Mouse (Mus musculus): ENCODE measurements around the gene Cenpj.
A peak's percentile ranks its signal among the peaks of the same experiment; 100 is the strongest.

Gene Cenpj

DNA sequence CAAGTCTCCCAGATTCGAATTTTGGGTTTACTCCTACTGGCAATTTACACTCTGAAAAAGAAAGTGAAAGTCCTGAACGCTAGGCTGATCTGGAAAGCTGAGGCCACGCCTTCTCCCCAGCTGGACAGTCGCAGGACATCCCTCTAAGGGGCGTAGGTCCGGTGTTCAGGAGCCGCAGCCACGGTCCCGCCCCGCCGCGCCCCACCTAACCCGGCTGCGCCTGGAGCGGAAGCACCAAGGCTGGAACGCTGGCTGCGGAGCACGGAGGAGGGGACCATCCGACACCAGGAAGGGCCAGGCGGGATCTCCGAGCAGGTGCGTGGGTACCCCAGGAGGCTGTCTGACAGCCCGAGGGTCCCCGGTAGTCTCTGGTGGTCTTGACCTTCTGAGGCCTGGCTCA, at the start of gene Cenpj, which contains the start of gene Parp4:
TSS of gene Cenpj (minus strand) at position 10 of the 400 bp plus-strand sequence.
TSS of gene Parp4 (plus strand) at position 204 of the 400 bp plus-strand sequence.
- peak; percentile 95 to 96 for DNase-seq (ENCODE audit: low spot score in 2 of 2)

DNA sequence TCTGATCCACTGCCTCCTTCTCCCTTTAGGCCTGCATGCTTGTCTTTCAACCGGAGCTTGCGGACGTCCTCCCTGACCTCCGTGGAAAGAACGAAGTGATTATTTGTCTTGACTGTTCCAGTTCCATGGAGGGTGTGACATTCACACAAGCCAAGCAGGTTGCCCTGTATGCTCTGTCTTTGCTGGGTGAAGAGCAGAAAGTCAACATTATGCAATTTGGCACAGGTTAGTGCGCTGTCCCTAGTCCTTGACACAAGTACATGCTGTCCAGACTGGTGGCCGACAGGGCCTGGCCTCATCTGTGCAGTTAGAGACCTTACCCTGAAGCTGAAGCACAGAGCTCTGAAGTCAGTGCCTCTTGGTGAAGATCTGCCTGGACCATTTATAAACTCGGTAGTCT, 45.2 kb upstream of the Cenpj start:
- peak; percentile 6 to 8 for DNase-seq (ENCODE audit: low spot score in 2 of 2)

DNA sequence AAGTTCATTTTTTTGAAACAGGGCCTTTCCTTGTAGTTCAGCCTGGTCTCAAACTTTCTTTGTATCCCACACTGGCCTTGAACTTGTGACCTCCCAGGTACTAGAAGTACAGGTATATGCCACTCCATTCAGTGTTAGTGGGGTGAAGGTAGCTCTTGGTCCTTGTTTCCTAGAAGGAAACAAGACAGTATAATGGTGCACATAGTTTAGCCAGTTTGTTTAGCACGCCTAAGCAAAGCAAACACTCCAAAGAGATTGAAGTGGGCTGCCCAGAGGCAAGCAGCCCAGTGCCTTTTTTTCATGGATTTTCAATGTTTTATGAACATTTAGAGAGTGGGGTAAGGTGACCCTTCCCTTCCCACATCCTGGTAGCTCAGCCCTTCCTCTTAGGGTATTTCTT, 42.2 kb upstream of the Cenpj start:
- no peak for DNase-seq (ENCODE audit: low spot score in 2 of 2)

DNA sequence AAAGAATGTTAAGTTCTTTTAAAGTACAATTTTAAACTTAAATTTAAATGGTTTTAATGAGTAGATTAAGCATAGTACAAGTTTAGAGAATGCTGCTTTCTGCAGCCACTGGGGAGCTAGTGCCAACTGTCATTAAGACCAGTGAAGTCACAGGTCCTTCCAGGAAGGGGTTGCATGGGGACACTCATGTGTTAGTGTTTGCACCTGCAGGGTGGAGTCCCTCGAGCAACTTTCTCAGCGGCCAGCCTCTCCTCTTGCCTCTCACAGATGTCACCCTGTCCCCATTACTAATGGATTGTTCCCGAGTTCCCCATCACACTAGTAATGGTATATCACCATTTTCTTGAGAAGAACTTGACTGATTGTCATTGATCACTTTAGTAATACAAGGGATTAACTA, 38.0 kb upstream of the Cenpj start:
- DNase-seq (ENCODE audit: low spot score in 2 of 2), result no peak

DNA sequence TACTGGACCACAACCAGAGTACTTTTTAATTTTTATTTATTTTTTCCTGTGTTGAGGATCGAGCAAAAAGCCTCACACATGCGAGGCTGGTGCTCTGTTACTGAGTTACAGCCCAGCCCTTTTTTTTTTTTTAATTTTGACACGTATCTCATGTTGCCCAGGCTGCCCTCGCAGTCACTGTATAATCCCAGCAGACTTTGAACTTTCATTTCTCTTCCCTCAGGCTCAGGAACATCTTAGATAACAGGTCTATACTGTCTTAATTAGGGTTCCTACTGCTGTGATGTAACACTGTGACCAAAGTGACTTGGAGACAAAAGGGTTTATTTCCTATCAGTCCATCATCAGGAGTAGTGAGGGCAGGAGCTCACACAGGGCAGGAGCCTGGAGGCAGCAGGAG, 29.9 kb upstream of the Cenpj start:
- no peak for DNase-seq (ENCODE audit: low spot score in 2 of 2)

DNA sequence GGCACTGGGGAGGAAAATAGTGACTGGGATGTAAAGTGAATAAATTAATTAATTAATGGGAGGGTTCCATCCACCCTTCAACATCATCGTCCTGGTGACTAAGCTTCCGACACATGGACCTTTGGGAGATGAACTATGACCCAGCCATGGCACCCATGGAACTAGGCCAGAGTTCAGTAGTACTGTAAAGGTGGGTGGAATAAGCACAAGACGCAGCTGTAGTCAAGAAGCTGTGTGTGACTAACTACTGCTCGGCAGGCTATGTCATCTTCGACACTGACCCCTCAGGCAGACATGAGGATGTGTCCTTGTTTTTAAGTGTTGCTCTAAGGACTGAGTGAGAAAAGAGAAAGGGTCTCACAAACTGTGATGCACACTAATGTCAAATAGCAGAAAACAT, 29.2 kb upstream of the Cenpj start:
- DNase-seq (ENCODE audit: low spot score in 2 of 2), result no peak

DNA sequence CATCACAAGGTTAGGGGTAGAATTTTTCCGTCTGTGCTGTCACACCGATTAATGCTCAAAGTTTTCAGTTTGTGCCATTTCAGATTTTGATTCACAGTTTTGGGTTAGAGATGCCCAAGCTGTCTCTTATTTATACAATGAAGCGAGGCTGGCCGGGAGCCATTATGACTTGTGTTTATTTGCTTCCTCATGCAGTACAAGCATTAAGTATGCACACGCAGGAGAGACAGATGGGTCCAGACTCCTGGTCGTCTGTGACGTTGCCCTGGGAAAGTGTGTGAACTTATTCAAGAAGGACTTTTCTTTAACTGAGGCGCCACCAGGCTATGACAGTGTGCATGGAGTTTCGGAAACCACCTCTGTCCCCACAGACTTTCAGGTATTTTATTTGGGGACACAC, 26.8 kb upstream of the Cenpj start:
- no peak for DNase-seq (ENCODE audit: low spot score in 2 of 2)

DNA sequence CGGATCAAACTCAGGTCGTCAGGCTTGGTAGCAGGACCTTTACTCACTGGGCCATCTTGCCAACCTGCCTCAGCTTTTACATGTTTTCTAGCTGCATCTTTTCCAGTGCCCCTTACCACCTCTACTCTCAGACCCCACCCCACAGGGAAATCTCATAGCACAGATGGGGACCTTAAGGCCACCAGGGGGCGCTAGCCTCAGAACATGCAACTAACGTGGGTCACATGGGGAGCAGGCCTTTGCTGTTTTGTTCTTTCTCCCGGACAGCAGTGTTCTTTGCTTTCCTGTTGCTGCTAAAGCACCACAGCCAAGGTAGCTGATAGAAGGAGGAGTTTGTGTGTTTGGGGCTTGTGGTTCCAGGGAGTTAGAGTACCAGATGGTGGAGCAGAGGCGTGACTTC, 23.5 kb upstream of the Cenpj start:
- no peak for DNase-seq (ENCODE audit: low spot score in 2 of 2)

DNA sequence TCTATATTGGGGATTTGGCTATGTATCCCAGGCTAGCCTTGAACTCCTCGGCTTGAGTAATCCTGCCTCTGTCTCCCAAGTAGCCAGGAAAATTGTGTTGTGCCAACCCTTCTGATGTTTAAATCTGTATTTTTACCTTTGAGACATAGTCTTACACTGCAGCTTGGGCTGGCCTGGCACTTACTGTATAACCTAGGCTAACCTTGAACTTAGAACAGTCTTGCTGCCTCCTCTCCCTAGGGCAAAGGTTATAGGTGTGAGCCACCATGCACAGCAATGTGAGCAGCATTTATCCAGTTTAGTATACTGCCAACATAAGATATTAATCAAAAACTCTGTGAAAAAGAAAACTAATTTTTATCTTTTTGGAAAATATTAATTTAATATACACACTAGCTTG, 19.6 kb upstream of the Cenpj start:
- DNase-seq (ENCODE audit: low spot score in 2 of 2), result no peak

DNA sequence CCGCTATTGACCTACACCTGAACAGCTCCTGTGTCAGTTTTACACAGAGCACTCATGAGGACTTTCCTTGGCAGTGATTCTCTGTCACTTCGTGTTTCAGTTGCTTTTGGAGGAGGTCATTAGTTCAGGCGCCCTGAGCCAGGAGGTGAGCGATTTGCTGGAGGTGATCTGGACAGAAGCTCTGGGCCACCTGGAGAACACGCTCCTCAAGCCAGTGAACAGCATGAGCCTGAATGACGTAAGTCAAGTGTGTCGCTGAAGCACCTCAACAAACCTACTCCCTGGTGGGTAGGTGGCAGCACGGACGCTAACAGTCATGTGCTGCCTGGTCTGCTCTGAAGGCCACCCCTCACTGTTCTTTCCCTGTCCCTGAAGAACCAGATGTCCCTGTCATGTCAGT, 17.0 kb upstream of the Cenpj start:
- DNase-seq (ENCODE audit: low spot score in 2 of 2), result no peak

DNA sequence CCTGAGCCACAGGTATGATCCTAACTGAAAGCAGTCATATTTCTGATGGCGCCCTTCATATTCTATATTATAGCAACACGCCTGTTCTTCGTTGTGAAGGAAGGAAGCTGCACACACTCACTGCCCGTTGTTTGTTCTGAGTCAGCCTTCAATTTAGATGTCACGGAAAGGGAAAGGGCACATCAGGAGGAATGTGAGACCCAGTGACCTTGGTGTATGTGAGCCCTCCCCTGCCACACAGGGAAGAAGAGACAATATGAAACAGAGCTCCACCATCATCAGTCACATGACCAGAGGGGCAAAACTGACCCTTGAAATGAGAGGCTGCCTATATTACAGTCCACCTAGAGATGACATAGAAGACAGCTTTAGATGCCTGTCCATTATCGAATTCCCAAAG, 7.1 kb upstream of the Cenpj start:
- no peak for DNase-seq (ENCODE audit: low spot score in 2 of 2)

DNA sequence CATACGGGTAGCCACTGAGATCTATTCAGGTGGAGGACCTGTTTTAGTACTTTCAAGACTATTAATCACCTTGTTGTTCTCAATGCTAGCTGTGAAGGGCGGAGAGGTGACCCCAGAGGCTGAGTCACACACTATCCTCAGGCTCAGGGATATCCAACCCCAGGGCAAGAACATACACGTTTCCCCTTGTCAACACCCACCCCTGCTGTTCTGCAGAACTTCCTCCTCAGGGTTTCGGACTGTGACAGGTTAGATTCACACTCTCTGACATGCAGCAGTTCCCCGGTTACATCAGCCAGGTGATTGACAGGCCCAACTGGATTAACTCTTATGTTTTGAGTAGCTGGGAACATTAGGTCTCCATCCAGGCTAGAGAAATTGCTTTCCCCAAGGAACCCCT, 5.9 kb upstream of the Cenpj start:
- no peak for DNase-seq (ENCODE audit: low spot score in 2 of 2)

DNA sequence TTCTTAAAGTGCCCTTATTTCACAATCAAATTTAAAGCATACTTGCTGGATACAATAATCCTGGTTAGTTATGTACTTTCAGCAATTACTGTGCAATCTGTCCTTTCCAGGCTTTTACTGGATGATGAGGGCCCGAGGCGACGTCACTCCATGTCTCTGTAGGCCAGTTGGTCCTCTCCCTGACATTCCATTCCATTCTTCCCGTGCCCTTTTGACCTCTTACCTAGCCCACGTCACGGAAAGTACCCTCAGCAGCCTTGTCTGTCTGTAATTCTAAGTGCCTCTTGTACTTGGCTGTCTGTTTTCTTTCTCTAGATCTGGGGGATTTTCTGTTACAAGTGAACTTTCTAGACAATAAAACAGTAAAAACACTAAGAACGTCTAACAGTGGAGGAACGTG, 3.8 kb upstream of the Cenpj start:
- no peak for DNase-seq (ENCODE audit: low spot score in 2 of 2)

DNA sequence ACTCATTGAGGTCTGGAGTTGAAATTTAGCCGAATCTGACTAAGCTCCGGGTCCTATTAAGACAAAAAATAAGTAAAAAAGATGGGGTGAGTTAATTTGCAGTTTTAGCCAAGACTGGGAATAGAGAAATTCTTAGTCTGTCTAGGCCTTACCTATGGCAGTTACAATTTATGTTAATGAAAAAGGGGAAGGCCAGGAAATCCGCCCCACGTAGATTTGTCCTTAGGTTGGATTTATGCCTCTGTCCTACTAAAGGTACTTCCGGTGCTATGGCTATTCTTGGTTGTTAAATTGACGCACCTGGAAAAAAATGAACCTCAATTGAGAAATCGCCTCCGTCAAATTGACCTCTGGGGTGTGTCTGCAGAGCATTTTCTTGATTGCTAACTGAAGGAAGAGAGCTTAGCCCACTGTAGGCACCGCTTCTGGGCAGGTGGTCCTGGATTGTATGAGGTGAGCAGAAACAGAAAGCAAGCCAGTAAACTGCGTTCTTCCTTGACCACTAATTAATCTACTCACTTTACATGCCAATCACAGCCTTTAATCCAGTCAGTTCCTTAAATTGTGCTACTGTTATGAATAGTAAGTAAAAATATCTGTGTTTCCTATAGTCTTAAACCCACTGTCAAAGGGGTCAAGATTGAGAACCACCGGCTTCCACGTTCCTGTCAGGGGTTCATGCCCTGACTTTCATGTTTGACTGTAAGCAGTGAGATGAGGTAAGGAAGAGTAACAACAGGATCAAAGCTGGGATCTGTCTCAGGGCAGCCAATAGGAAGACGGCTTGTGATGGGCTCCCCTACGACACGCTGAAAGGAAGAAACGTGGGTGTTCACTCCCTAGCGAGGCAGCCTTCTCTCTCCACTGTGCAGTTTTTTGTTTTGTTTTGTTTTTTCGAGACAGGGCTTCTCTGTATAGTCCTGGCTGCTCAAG, 1.0 kb upstream of the Cenpj start:
- no peak for DNase-seq (ENCODE audit: low spot score in 2 of 2)

DNA sequence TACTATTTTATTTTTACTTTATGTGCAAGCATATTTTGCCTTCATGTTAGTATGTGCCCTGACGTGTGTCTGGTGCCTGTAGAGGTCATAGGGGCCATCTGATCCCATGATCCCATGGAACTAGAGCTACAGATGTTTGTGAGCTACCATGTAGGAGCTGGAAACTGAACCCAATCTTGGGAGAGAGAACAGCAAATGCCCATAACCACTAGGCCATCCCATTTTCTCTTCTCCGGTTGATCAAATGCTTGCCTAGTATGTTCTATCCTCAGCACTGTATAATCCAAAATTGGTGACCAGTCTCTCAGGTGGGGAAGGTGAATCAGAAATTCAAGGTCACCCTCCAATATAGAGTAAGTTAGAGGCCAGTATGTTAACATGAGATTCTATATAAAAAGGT, 2.7 kb downstream of the Cenpj start:
- no peak for DNase-seq (ENCODE audit: low spot score in 2 of 2)

DNA sequence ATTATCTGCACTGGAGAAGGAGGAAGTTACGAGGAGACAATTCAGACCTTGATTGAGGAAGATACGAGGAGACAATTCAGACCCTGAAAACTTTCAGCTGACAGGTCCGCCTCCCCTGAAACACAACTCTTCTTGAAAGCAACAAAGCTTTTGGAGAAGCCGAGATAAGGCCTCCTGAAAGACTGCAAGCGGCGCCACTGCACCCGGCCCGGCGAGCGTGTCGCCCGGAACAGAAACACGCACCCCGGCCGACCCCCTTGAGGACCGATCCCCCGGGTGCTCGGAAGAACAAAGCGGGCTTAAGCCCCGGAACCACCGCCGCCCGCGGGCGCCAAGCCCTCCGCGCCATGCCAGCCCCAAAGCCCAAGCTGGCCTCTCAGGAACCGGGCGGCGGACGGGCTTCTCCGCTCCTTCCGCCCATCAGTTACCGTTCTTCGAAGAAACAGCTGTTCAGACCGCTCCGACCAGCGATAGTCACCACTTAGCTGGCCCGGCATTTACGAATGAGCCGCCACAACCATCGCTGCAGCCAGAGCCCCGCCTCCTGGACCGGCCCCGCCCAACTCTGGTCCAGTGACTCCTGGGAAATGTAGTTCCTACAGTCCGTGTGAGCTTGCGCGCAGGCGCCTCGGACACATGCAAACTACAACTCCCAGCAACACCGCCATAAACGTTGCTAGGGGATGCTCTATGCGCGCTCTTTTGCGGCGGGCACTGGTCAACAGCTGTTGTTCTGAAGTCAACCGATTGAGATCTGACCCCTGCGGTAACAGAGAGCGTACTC, 3.7 kb downstream of the Cenpj start:
- peak; percentile 92 to 95 for DNase-seq (ENCODE audit: low spot score in 2 of 2)

DNA sequence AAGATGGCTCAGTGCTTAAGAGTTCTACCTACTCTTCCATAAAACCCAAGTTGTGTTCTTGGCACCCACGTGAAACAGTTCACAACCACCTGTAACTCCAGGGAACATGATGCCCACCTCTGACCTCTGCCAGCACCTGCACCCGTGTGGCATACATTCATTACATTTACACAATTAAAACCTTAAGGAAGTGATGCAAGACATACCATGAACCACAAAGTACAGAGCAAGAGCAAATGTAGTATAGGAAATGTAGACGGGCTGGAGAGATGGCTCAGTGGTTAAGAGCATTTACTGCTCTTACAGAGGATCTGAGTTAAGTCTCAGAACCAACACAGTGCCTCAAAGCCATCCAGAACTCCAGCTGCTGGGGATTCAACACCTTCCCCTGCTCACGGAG, 6.2 kb downstream of the Cenpj start:
- no peak for DNase-seq (ENCODE audit: low spot score in 2 of 2)

DNA sequence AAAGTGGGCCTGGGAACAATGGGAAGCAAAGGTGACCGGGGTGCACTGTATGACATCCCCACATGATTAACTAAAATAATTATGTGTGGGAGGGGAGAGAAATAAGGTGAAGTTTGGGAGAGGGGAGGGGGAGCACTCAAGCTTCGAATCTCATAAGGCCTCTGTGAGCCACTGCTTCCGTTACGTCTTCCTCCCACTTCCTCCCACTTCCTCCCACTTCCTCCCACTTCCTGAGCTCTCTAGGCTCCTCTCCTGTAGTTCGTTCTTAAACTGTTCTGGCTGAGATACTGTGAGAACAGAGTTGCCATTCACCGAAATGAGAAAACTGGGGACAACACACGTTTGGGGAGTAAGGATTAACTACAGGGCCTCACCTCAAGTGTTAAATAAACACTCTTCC, 7.7 kb downstream of the Cenpj start:
- no peak for DNase-seq (ENCODE audit: low spot score in 2 of 2)

DNA sequence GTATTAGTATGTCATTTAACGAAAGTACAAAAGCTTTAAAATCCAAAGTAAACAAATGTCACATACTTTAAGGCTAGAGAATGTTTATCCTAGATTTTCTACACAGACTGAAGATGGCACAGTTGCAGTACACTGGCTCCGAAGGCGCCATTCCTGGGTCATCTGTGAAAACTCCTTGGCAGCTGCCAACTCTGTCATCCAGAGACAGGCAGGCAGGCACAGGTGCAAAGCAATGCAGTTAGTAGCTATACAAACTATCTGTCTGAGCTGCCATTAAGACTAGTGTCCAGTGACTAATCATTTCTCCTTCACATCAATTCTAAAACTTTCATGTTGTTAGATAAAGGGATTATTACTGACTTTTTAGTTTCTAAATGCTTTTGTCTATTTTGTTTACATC, 16.1 kb downstream of the Cenpj start:
- no peak for DNase-seq (ENCODE audit: low spot score in 2 of 2)

DNA sequence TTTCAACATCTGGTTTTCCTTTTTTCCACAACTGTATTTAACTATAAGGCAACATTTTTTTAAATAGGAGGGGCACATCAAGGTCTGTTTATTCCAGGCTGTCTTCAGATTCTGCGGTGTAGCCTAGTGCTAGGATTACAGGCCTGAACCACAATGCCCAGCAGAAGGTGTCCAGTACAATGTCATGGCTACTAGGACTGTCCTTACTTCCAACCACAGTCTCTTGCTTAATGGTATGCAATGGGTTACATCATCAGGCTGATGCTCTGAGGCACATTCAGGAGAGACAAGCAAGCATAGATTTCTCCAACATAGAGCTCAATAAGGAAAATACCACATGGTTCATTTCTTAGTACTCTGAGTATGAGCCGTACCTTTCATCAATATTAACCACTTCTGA, 20.5 kb downstream of the Cenpj start:
- DNase-seq (ENCODE audit: low spot score in 2 of 2), result no peak

DNA sequence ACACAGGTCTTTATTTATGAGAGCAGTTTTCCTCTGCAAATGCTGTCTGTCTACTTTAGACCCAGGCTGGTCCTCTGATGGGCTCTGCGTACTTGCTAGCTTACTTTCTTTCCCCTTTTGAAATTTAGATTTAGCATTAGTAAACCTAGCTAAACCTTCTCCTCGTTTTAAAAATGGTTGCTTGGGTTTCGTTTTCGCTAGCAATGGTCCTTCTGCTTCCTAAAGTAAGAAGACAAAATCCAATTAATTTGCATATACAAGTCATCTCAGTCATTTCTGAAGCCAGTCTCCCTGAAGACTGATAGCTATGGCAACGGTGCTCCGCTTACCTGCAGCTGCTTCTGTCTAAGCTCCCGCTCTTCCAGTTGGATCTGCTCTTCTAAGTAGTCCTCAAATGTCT, 21.9 kb downstream of the Cenpj start:
- no peak for DNase-seq (ENCODE audit: low spot score in 2 of 2)

DNA sequence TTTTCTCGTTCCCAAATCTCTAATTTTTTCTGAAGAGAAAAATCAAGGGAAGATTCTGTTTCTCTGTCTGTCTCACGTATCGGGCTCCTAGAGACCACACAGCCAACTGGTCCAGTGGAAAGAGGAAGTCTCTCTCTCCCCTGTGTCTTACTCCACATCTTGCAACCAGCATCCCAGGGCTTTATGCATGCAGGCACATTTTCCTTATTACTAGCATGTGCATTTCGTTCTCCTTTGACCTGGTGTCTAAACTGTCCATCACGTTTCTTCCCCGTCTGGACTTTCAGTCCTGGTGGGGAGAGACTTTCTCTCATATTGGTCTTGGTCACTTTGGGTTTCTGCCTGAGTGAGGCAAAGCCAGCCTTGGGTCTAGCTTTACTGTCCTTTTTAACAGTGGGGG, 22.3 kb downstream of the Cenpj start:
- no peak for DNase-seq (ENCODE audit: low spot score in 2 of 2)

DNA sequence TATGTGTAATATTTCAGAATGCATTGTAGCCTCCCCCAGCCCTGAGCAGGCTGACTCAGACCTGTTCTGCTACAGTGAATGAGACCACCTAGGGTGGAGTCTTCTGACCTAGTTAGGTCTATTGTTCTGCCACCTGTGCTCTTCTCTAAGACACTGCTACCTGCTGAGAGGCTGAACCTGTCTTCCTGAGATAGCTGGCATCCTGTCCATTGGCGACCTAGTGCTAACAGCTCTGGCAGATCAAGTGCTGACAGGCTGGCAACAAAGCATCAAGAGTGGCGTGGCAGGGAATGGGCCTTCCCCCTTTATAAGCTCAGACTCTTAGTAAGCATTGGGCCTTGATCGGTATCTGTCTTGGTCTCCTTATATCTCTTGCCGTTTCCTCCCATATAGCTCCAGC, 24.3 kb downstream of the Cenpj start:
- DNase-seq (ENCODE audit: low spot score in 2 of 2), result no peak

Data from heart, adult 9 months (tissue).